Mouse (Mus musculus) kidney, adult 2 months (tissue): Measurements from ENCODE around the gene Hoxc11. TPM values are rescaled to one million over a fixed set of nuclear protein-coding genes. Genes with fewer than 3 reads are reported as not detected.

Experiments used
- DNase-seq: peaks from one replicate; pipeline ENCODE4 v3.0.0; 2021
- H3K27ac ChIP-seq: fragments of 200-500 bp; 2 replicates; pipeline ENCODE4 v1.5.1; 2012; ENCODE audit warnings: low read depth, low read length, control low read depth, inconsistent platforms; ENCODE audit not compliant: insufficient read depth
- H3K27me3 ChIP-seq: fragments of 200-500 bp; replicated peaks from 2 replicates; pipeline ENCODE4 v1.6.1; 2012; ENCODE audit warnings: mild to moderate bottlenecking, moderate library complexity, low read length, inconsistent platforms; ENCODE audit not compliant: control insufficient read depth, insufficient read depth
- H3K36me3 ChIP-seq: fragments of 200-500 bp; 2 replicates; pipeline ENCODE4 v1.6.1; 2012; ENCODE audit warnings: mild to moderate bottlenecking, moderate library complexity, low read length, inconsistent platforms; ENCODE audit not compliant: control insufficient read depth, insufficient read depth
- H3K4me1 ChIP-seq: fragments of 200-500 bp; 2 replicates; pipeline ENCODE4 v1.6.1; 2011; ENCODE audit warnings: low read length; ENCODE audit not compliant: control insufficient read depth, insufficient read depth
- H3K4me3 ChIP-seq: fragments of 200-500 bp; 2 replicates; pipeline ENCODE4 v1.5.1; 2011; ENCODE audit warnings: mild to moderate bottlenecking, low read depth, low read length, control low read depth; ENCODE audit not compliant: insufficient read depth
- CTCF ChIP-seq: fragments of 200-500 bp; conservative IDR thresholded peaks from 2 replicates; pipeline ENCODE4 v1.5.1; 2011; ENCODE audit warnings: low read depth, mild to moderate bottlenecking, control low read depth, low read length, moderate library complexity, mixed read lengths; ENCODE audit not compliant: insufficient read depth, insufficient read length
- POLR2A ChIP-seq: fragments of 200-500 bp; IDR thresholded peaks from one replicate; pipeline ENCODE4 v1.6.1; 2011; ENCODE audit warnings: low read depth, low read length, control low read depth
- WGBS: fragments of 180-500 bp; shearing (Covaris S2); methylation state at CpG from one replicate; pipeline ENCODE4 v1.1.7; 2018; 5-methylcytosine and 5-hydroxymethylcytosine counted together
- polyA plus RNA-seq: library from polyadenylated mRNA; depleted of rRNA; stranded (reverse); fragments of >200 nt; gene quantifications from 2 replicates; pipeline ENCODE4 v1.2.3, GENCODE M21; 2012

Gene Hoxc11
- polyA plus RNA-seq, 1 experiment, result 0.25 TPM

- H3K27ac ChIP-seq, result peak overlapping the region; percentile 82
- peak overlapping the region; percentile 24 for H3K4me3 ChIP-seq
- no peaks in the 10 kb centered on the region; the same call in 1 of the 2 replicates for H3K4me1 ChIP-seq
- DNase-seq, result no peak
- no peak for TF ChIP-seq CTCF
- TF ChIP-seq POLR2A, result no peak
- H3K36me3 ChIP-seq, result no peaks in the 10 kb centered on the region
- no peaks in the 10 kb centered on the region for H3K27me3 ChIP-seq
- 19% methylated on average over 6 of the region's 6 CpGs for WGBS
These were observed 7.5 kb downstream of the Hoxc11 start for GRCm38 (mm10) chr15:102961728-102962127.

GRCm38 (mm10) chr15:102962492-102962891 lies 8.3 kb downstream of the Hoxc11 start:
- DNase-seq, result peak; percentile 62
- Histone ChIP-seq H3K27ac (peak overlapping the region; percentile 93), H3K4me1 (no peaks in the 10 kb centered on the region; the same call in 1 of the 2 replicates), H3K4me3 (peak overlapping the region; percentile 38), H3K36me3 (no peaks in the 10 kb centered on the region), H3K27me3 (no peaks in the 10 kb centered on the region)
- TF ChIP-seq CTCF (no peak), POLR2A (no peak)
- WGBS, result 19% methylated on average over 13 of the region's 13 CpGs

DNA sequence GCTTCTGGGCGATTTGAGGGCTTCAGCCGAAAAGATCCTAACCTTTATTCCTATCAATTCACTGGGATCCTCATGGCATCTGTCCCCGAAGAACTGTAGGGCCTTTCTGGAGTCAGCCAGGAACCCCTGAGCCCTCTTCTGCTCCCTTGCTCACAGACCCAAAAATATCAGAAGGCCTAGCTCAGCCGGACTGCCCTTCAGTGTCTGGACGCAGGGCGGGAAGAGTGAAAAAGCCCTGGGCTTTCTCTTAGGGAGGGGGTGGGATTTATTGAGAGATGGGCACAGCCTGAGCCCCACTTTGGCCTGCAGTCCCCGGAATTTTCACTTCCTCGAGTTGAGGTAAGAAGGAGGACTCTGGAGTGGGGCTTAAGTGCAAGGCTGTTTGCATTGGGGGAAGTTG lies 9.0 kb downstream of the Hoxc11 start:
- Histone ChIP-seq H3K4me3 (peak overlapping the region; percentile 12; the same call in 1 of the 2 replicates), H3K4me1 (no peaks in the 10 kb centered on the region; the same call in 1 of the 2 replicates), H3K36me3 (no peaks in the 10 kb centered on the region), H3K27me3 (no peaks in the 10 kb centered on the region), H3K27ac (peak overlapping the region; percentile 93)
- no peak for DNase-seq
- TF ChIP-seq CTCF (no peak), POLR2A (no peak)
- 25% methylated on average over 8 of the region's 8 CpGs for WGBS

- WGBS, result 10% methylated on average over 28 of the region's 28 CpGs
- H3K4me3 ChIP-seq, result peak overlapping the region; percentile 15; the same call in 1 of the 2 replicates
These were observed 9.7 kb downstream of the Hoxc11 start for GRCm38 (mm10) chr15:102963671-102964640.

DNA sequence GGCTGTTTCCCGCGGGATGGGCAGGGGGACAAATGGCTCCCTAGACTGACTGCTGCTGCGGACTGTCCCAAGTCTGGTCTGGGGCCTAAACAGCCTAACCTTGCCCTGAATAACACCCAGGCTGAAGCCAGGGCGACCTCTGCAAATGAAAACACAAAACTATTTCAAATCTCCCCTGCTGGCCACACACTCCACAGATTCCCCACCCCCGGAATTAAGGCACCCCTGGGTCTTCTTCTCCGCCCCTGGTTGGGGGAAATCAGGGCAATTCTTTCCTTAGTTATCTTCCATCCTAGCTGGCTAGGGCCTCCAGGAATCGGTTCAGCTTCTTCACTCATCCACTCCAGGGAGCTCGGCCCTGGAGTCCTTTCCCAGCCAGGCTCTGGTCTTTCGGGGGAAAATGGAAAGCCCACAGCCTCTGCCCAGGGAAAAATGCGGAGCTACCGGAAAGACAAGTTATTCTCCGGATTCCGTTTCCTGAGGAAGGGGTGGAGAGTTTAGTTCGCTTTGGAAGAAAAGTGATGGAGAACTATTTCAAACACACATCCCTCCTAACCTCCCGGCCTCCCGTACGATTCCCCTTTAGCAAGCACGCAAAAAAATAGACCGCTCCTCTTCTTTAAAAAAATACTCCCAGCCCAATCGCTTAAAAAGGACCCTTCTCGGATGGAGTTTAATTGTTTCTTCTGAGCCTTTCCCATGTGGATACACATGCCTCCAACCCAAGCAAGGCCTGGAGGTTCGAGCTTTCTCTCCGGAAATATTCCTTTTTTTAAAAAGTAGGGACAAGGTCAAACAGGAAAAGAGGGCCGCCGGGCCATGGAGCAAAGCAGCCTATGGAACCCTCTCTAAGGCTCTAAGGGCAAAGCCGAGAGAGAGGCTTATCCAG lies 11.0 kb downstream of the Hoxc11 start:
- DNase-seq, result no peak
- no peaks in the 10 kb centered on the region for H3K27me3 ChIP-seq
- TF ChIP-seq POLR2A (no peak), CTCF (no peak)
- 24% methylated on average over 26 of the region's 26 CpGs for WGBS
- H3K36me3 ChIP-seq, result no peaks in the 10 kb centered on the region
- H3K4me1 ChIP-seq, result peaks cover 4% of the 10 kb centered on the region; the same call in 1 of the 2 replicates
- peak overlapping the region; percentile 50 for H3K4me3 ChIP-seq
- H3K27ac ChIP-seq, result peak overlapping the region; percentile 93

More at GRCm38 (mm10) chr15:102963671-102964640, 9.7 kb downstream of the Hoxc11 start:
- DNase-seq, result peak; percentile 81
- H3K27ac ChIP-seq, result peak overlapping the region; percentile 93
- TF ChIP-seq POLR2A (no peak), CTCF (no peak)
- no peaks in the 10 kb centered on the region for H3K27me3 ChIP-seq
- H3K36me3 ChIP-seq, result no peaks in the 10 kb centered on the region
- H3K4me1 ChIP-seq, result peaks cover 3% of the 10 kb centered on the region; the same call in 1 of the 2 replicates

- Histone ChIP-seq H3K36me3 (no peaks in the 10 kb centered on the region), H3K27me3 (no peaks in the 10 kb centered on the region), H3K4me3 (peak overlapping the region; percentile 59), H3K4me1 (peaks cover 4% of the 10 kb centered on the region; the same call in 1 of the 2 replicates), H3K27ac (peak overlapping the region; percentile 93)
- DNase-seq, result peak; percentile 96
- TF ChIP-seq POLR2A, result peak; percentile 43
- peak; percentile 80 for TF ChIP-seq CTCF
- WGBS, result 8% methylated on average over 29 of the region's 30 CpGs
These were observed 11.9 kb downstream of the Hoxc11 start for GRCm38 (mm10) chr15:102965892-102966775.
